Mouse (Mus musculus): ENCODE measurements around the gene Cfap298. TPM values are rescaled to one million over a fixed set of nuclear protein-coding genes. Genes with fewer than 3 reads are reported as not detected.

Cfap298 gene
- polyA plus RNA-seq, 1 experiment from 2014 or later: 32.5 TPM

DNA sequence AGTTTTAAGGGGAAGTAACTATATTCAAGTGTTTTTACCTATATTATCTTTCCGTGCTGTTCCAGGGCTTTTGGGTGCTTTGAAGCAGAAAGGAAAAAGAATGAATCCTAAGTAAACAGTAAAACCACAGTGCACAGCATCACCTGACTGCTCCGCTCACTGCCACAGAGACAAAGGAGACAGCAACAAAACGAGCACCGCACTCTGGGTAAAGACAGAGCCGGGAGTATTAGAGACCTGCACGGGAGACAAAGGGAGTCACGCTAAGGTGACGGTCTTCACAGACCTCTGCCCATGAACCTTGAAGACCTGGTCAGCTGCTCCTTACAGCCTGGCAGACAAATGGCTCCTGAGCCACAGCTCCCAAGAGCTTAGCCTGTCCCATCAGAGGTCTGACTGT, 12.1 kb upstream of the Cfap298 start:
- no peak for ATAC-seq (ENCODE audit: insufficient number of reproducible peaks, insufficient read depth, low FRiP score, low TSS enrichment, low read depth)
- no peak overlapping the region for H3K4me2 ChIP-seq
- no peaks in the 10 kb centered on the region for H3K9me3 ChIP-seq
- no peaks in the 10 kb centered on the region for H3K27me3 ChIP-seq
- H3K27ac ChIP-seq: no peak overlapping the region
- H3K4me3 ChIP-seq: no peak overlapping the region
- no peak overlapping the region for H3K9ac ChIP-seq
- no peaks in the 10 kb centered on the region for H3K4me1 ChIP-seq
- H3K36me3 ChIP-seq: peaks cover 35% of the 10 kb centered on the region
- 85% methylated on average over 8 of the region's 8 CpGs for WGBS

DNA sequence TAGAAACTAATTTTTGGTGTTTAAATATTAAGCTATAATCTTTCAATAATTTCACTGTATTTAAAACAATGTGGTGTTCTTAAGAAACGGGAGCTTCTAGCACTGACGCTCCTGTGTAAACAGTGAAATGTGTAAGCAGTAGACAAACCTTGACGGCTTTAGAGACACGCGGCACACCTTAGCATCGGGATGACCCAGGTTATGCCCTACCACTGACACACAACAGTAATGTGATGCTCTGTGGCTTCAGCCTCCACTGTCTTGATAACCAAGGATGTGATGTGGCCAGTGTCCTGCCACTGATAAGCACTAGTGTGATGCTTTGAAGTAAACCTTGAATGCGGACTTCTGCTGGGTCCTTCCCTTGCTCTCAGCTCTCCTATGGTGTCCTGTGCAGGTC, 6.3 kb upstream of the Cfap298 start:
- 92% methylated on average over 7 of the region's 7 CpGs for WGBS
- peaks cover 27% of the 10 kb centered on the region for H3K36me3 ChIP-seq
- no peak for ATAC-seq (ENCODE audit: insufficient number of reproducible peaks, insufficient read depth, low FRiP score, low TSS enrichment, low read depth)
- no peak overlapping the region for H3K27ac ChIP-seq
- H3K9me3 ChIP-seq: no peaks in the 10 kb centered on the region
- no peak overlapping the region for H3K4me3 ChIP-seq
- no peaks in the 10 kb centered on the region for H3K27me3 ChIP-seq
- H3K4me2 ChIP-seq: no peak overlapping the region
- no peak overlapping the region for H3K9ac ChIP-seq
- H3K4me1 ChIP-seq: no peaks in the 10 kb centered on the region

DNA sequence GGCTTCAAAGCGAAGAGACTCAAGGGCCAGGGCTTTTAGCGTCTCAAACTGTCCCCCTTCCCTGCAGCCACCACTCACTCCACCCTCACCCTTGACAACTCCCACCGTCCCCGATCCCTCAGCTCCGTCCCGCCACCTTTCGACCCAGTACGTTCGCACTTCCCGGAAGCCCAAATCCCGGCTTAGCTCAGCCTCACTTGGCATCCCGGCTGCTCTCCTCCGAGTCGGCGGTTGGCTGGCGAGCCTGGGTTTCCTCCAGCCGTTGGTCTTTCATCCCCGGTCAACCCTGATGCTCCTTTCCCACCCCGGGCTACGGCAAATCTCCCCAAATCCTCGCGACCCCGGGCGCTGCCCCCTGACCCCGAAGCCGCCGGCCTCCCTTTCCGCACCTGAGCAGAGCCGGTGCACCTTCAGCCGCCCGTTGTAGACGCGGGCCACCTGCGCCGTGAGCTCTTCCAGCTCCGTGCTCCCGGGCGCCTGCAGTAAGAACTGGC, 674 bp downstream of the Cfap298 start:
- H3K36me3 ChIP-seq: peaks cover 14% of the 10 kb centered on the region
- no peaks in the 10 kb centered on the region for H3K27me3 ChIP-seq
- H3K4me2 ChIP-seq: peak overlapping the region; percentile 86
- peak; percentile 64 for ATAC-seq (ENCODE audit: insufficient number of reproducible peaks, insufficient read depth, low FRiP score, low TSS enrichment, low read depth)
- peaks cover 10% of the 10 kb centered on the region; the same call in 1 of the 2 replicates for H3K4me1 ChIP-seq
- peak overlapping the region; percentile 78 for H3K9ac ChIP-seq
- WGBS: under 1% methylated on average over 38 of the region's 38 CpGs
- H3K27ac ChIP-seq: peak overlapping the region; percentile 82
- H3K4me3 ChIP-seq: peak overlapping the region; percentile 75
- H3K9me3 ChIP-seq: no peaks in the 10 kb centered on the region

DNA sequence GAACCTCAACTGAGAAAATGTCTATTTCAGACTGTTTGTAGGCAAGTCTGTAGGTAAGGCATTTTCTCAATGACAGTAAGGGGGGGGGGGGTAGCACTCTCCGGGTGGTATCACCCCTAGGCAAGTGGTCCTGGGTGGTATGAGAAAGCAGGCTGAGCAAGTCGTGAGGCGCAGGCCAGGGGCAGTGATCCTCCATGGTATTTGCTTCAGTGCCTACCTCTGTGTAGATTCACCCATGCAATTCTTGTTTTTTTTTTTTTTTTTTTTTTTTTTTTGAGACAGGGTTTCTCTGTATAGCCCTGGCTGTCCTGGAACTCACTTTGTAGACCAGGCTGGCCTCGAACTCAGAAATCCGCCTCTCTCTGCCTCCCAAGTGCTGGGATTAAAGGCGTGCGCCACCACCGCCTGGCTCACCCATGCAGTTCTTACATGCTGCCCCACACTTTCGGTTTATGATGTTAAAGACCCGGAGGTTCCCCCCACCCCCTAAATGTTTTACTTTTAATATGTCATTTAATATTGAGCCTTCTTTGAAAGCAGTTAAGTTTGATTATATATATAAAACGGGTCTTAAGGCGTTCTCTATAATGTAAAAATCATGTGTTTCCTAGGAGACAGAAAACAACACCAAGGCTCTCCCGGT, 1.3 kb downstream of the Cfap298 start:
- Histone ChIP-seq H3K9me3 (no peaks in the 10 kb centered on the region), H3K27me3 (no peaks in the 10 kb centered on the region), H3K4me1 (peaks cover 10% of the 10 kb centered on the region; the same call in 1 of the 2 replicates), H3K27ac (peak overlapping the region; percentile 82; the same call in 1 of the 2 replicates), H3K36me3 (peaks cover 14% of the 10 kb centered on the region), H3K4me3 (peak overlapping the region; percentile 75), H3K9ac (peak overlapping the region; percentile 78), H3K4me2 (peak overlapping the region; percentile 86)
- 29% methylated on average over 13 of the region's 13 CpGs for WGBS
- ATAC-seq (ENCODE audit: insufficient number of reproducible peaks, insufficient read depth, low FRiP score, low TSS enrichment, low read depth): no peak

DNA sequence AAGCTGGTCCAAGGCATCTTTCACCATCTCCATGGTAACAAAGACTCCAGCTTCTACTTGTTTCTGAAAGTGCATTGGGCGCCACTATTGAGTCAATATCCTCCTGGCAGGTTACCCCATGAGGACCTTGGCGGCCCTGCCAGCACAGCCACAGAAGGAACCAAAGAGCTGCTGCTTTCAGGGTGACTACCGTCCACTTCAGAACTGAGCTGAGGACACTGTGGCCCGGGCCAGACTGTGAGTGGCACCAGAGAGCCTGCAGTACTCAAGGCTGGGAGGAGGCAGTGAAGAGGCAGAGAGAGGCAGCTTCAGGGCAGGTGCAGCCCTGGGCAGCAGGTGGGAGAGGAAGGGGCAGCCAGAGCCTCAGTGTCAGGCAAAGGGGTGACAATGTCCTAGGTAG, 7.5 kb downstream of the Cfap298 start:
- no peak overlapping the region for H3K27ac ChIP-seq
- no peaks in the 10 kb centered on the region for H3K27me3 ChIP-seq
- no peak overlapping the region for H3K9ac ChIP-seq
- WGBS: 78% methylated on average over 4 of the region's 4 CpGs
- no peaks in the 10 kb centered on the region for H3K4me1 ChIP-seq
- no peak for ATAC-seq (ENCODE audit: insufficient number of reproducible peaks, insufficient read depth, low FRiP score, low TSS enrichment, low read depth)
- H3K4me3 ChIP-seq: no peak overlapping the region
- no peaks in the 10 kb centered on the region for H3K9me3 ChIP-seq
- H3K4me2 ChIP-seq: no peak overlapping the region
- peaks cover 34% of the 10 kb centered on the region for H3K36me3 ChIP-seq

DNA sequence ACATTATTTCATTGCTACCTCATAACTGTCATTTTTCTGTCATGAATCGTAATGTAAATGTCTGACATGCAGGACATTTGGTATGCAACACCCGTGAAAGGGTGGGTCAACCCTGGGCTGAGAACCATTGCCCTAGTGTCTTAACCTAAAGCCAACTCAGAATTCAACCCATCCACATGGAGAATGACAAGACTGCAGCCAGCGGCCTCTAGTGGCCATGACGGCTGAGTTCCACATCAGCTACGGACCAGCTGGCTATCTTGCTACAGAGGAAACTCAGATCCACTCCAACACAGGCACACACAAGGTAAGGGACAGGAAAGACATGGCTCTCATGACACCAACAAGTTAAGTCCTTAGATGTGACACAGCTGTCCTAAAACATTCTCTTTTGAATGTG, 9.5 kb downstream of the Cfap298 start:
- WGBS: 26% methylated on average over 5 of the region's 5 CpGs
- H3K27ac ChIP-seq: no peak overlapping the region
- H3K4me1 ChIP-seq: no peaks in the 10 kb centered on the region
- H3K4me3 ChIP-seq: no peak overlapping the region
- peaks cover 32% of the 10 kb centered on the region for H3K36me3 ChIP-seq
- H3K9ac ChIP-seq: no peak overlapping the region
- H3K27me3 ChIP-seq: no peaks in the 10 kb centered on the region
- no peak for ATAC-seq (ENCODE audit: insufficient number of reproducible peaks, insufficient read depth, low FRiP score, low TSS enrichment, low read depth)
- H3K4me2 ChIP-seq: no peak overlapping the region
- H3K9me3 ChIP-seq: no peaks in the 10 kb centered on the region

DNA sequence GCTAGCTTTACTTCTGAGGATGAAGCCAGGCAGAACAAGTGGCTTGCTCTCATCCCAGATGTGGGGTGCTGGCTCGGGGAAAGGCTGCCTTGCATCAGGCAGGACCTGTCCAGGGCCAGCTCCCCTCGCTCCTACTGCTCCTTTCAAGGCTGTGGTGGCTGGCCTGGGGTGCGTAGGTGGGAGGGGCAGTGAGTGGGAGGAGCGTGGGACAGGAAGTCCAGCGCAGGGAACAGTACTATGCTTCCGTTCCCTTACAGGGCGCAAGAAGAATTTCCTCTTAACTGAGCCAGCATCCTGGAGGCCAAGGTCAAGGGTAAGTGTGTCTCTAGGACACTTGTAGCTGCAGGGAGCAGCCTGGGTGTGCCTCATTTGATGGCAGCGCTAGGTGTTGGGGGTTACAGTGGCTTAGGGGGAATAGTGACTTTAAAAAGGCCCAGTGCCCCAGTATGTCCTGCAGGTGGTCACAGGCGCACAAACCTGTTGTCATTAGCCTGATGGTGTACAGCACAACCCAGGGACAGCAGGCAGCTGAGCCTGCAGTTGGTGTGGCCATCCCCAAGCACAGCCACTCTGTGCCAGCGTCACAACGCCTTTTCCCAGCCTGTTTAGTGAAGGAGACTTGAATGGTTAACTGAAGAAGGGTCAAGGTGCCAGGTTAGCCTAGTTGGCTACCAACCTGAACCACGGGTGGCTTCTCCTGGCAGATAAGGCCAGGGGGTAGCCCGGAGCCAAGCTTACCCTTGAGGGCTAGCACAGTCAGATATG, 10.1 kb downstream of the Cfap298 start:
- H3K4me1 ChIP-seq: no peaks in the 10 kb centered on the region
- H3K9me3 ChIP-seq: no peaks in the 10 kb centered on the region
- no peak overlapping the region for H3K4me2 ChIP-seq
- no peak for ATAC-seq (ENCODE audit: insufficient number of reproducible peaks, insufficient read depth, low FRiP score, low TSS enrichment, low read depth)
- H3K27me3 ChIP-seq: no peaks in the 10 kb centered on the region
- no peak overlapping the region for H3K27ac ChIP-seq
- WGBS: 89% methylated on average over 13 of the region's 13 CpGs
- H3K4me3 ChIP-seq: no peak overlapping the region
- H3K9ac ChIP-seq: no peak overlapping the region
- H3K36me3 ChIP-seq: peaks cover 28% of the 10 kb centered on the region

DNA sequence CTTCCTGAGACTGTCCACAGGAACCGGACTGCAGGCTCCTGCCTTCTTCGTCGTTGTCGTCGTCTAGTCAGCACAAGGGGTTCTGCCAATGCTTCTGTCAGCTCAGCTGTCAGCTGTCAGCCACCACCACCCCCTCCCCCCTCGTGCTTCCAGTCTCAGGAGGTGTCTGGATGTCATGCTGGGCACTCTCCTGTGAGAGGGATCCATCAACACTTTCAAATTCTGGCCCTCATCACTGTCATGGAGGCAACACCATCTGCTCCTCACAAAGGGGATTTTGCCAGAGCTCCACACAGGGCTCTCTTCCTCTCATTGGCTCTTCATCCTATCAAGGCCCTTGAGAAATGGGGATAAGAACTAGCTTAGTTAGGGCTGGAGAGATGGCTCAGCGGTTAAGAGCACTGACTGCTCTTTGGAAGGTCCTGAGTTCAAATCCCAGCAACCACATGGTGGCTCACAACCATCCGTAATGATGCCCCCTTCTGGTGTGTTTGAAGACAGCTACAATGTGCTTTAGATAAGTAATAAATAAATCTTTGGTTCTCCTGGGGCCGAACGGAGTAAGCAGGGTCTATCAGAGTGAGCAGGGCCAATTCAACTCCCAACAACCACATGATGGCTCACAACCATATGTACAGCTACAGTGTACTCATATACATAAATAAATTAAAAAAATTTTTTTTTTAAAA, 13.3 kb downstream of the Cfap298 start:
- Histone ChIP-seq H3K9me3 (no peaks in the 10 kb centered on the region), H3K4me2 (no peak overlapping the region), H3K4me1 (peaks cover 10% of the 10 kb centered on the region; the same call in 1 of the 2 replicates), H3K9ac (no peak overlapping the region), H3K36me3 (peaks cover 12% of the 10 kb centered on the region), H3K27ac (no peak overlapping the region), H3K4me3 (no peak overlapping the region), H3K27me3 (no peaks in the 10 kb centered on the region)
- 61% methylated on average over 10 of the region's 10 CpGs for WGBS
- ATAC-seq (ENCODE audit: insufficient number of reproducible peaks, insufficient read depth, low FRiP score, low TSS enrichment, low read depth): no peak

DNA sequence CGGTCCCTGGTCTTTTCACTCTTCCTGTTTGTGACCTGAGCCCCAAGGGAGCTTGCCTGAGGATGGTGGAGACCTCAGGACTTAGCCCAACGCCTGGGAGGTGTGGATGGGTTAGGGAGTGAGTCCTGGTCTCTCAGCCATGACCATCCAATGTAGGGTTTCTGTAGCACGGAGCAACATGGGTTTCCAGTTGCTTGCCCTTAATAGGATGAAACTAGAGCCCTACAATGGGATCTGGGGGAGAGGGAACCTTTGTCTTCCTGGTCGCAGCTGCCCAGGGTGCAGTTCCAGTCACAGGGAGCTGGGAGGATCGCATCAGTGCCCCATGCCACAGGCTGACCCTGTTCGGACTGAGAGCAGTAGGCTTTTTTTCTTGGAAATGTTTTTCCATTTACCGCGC, 17.8 kb downstream of the Cfap298 start:
- Histone ChIP-seq H3K4me3 (no peak overlapping the region), H3K4me1 (peaks cover 10% of the 10 kb centered on the region; the same call in 1 of the 2 replicates), H3K27me3 (no peaks in the 10 kb centered on the region), H3K36me3 (no peaks in the 10 kb centered on the region), H3K9me3 (no peaks in the 10 kb centered on the region), H3K9ac (no peak overlapping the region), H3K27ac (no peak overlapping the region), H3K4me2 (no peak overlapping the region)
- no peak for ATAC-seq (ENCODE audit: insufficient number of reproducible peaks, insufficient read depth, low FRiP score, low TSS enrichment, low read depth)
- WGBS: 57% methylated on average over 8 of the region's 8 CpGs

DNA sequence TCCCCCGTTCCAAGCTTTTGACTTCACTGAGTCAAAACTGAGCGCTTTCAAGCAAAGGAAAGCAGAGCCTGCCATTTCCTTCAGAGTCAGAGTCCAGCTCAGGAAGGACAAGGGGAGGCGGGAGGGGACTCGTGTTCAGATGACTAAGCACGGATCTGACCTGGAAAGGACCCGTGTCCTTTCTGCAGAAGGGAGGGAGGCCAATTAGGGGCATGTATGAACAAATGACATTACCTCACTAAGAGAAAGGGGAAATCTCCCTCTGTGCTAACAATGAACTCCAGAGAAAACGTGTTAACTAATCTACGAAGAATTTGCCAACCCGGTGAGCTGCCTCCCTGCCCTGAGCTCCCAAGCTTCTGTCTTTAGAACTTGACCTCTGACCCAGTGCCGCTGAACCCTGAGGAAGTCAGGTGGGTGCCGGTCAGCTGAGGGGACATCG, 18.9 kb downstream of the Cfap298 start:
- Histone ChIP-seq H3K9ac (no peak overlapping the region), H3K4me1 (peaks cover 10% of the 10 kb centered on the region; the same call in 1 of the 2 replicates), H3K9me3 (no peaks in the 10 kb centered on the region), H3K4me2 (no peak overlapping the region), H3K36me3 (no peaks in the 10 kb centered on the region), H3K4me3 (no peak overlapping the region), H3K27ac (no peak overlapping the region), H3K27me3 (no peaks in the 10 kb centered on the region)
- WGBS: 41% methylated on average over 12 of the region's 12 CpGs
- ATAC-seq (ENCODE audit: insufficient number of reproducible peaks, insufficient read depth, low FRiP score, low TSS enrichment, low read depth): no peak

DNA sequence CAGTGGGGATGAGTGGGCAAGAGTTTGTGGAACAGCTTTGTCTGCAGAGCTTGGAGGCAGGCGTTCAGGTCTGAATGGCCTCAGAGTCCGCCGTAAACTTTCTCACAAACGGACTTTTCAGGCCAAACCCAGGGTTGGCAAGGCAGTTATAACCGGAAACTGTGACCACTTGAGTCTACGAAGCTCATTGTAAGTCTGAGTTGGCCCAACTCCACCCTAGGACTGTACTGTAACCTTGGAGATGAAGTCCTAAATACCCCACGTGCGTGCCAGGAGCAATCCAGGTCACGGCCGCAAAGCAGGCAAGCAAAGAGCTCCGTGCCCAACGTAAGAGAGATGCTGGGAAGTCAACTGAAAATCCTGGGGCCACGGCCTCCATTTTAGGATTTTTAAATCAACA, 23.1 kb downstream of the Cfap298 start:
- Histone ChIP-seq H3K27me3 (no peaks in the 10 kb centered on the region), H3K36me3 (no peaks in the 10 kb centered on the region), H3K27ac (no peak overlapping the region), H3K4me2 (no peak overlapping the region), H3K4me3 (no peak overlapping the region), H3K4me1 (peaks cover under 1% of the 10 kb centered on the region; the same call in 1 of the 2 replicates), H3K9ac (no peak overlapping the region), H3K9me3 (no peaks in the 10 kb centered on the region)
- 92% methylated on average over 13 of the region's 13 CpGs for WGBS
- ATAC-seq (ENCODE audit: insufficient number of reproducible peaks, insufficient read depth, low FRiP score, low TSS enrichment, low read depth): no peak

All from embryonic facial prominence, embryonic 13.5 days (tissue).